Mouse (Mus musculus): ENCODE measurements at regions not wholly inside any gene's neighbourhood (a gene's known extent, or its start where the extent isn't known, plus 50 kb on each side); places are given as distances from the start of the nearest gene placed in this dataset.

GRCm38 (mm10) chr1:81516575-81517210 lies 439.9 kb downstream of the Nyap2 start:
- no peak for DNase-seq (ENCODE audit: low spot score)

- no peak for DNase-seq (ENCODE audit: low spot score)
Measured at GRCm38 (mm10) chr1:81520420-81521273, 443.9 kb downstream of the Nyap2 start.

- DNase-seq (ENCODE audit: low spot score): no peak
Measured at GRCm38 (mm10) chr1:81522929-81523328, 446.2 kb downstream of the Nyap2 start.

GRCm38 (mm10) chr1:81525821-81526220 lies 449.1 kb downstream of the Nyap2 start:
- no peak for DNase-seq (ENCODE audit: low spot score)

- DNase-seq (ENCODE audit: low spot score): no peak
Measured at GRCm38 (mm10) chr1:81537836-81538235, 461.1 kb downstream of the Nyap2 start.

GRCm38 (mm10) chr1:81539591-81540311 lies 463.0 kb downstream of the Nyap2 start:
- DNase-seq (ENCODE audit: low spot score): no peak

GRCm38 (mm10) chr1:81548906-81549305 lies 472.2 kb downstream of the Nyap2 start:
- DNase-seq (ENCODE audit: low spot score): no peak

- DNase-seq (ENCODE audit: low spot score): no peak
Measured at GRCm38 (mm10) chr1:81549706-81550105, 473.0 kb downstream of the Nyap2 start.

- no peak for DNase-seq (ENCODE audit: low spot score)
Measured at GRCm38 (mm10) chr1:81552731-81553130, 476.0 kb downstream of the Nyap2 start.

GRCm38 (mm10) chr1:81576965-81577664 lies 500.4 kb downstream of the Nyap2 start:
- DNase-seq (ENCODE audit: low spot score): no peak

GRCm38 (mm10) chr1:81577665-81578201 lies 501.0 kb downstream of the Nyap2 start:
- DNase-seq (ENCODE audit: low spot score): no peak

GRCm38 (mm10) chr1:81581208-81581607 lies 504.5 kb downstream of the Nyap2 start:
- no peak for DNase-seq (ENCODE audit: low spot score)

- DNase-seq (ENCODE audit: low spot score): no peak
Measured at GRCm38 (mm10) chr1:81587780-81588307, 511.1 kb downstream of the Nyap2 start.

- DNase-seq (ENCODE audit: low spot score): no peak
Measured at GRCm38 (mm10) chr1:81591623-81592022, 514.9 kb downstream of the Nyap2 start.

GRCm38 (mm10) chr1:81593280-81594182 lies 516.8 kb downstream of the Nyap2 start:
- DNase-seq (ENCODE audit: low spot score): peak; percentile 4

- no peak for DNase-seq (ENCODE audit: low spot score)
Measured at GRCm38 (mm10) chr1:81594183-81594515, 517.4 kb downstream of the Nyap2 start.

- no peak for DNase-seq (ENCODE audit: low spot score)
Measured at GRCm38 (mm10) chr1:81594606-81595005, 517.9 kb downstream of the Nyap2 start.

GRCm38 (mm10) chr1:81608772-81609171 lies 532.0 kb downstream of the Nyap2 start:
- no peak for DNase-seq (ENCODE audit: low spot score)

- no peak for DNase-seq (ENCODE audit: low spot score)
Measured at GRCm38 (mm10) chr1:81618880-81619279, 542.1 kb downstream of the Nyap2 start.

GRCm38 (mm10) chr1:81624141-81624540 lies 547.4 kb downstream of the Nyap2 start:
- DNase-seq (ENCODE audit: low spot score): no peak

GRCm38 (mm10) chr1:81632704-81633103 lies 556.0 kb downstream of the Nyap2 start:
- no peak for DNase-seq (ENCODE audit: low spot score)

Data from urinary bladder, postnatal 25 days (tissue).